Mouse (Mus musculus) heart, adult 2 months (tissue): ENCODE results near the gene Diaph2.

Experiments
- CTCF ChIP-seq: fragments of 200-600 bp; IDR thresholded peaks from 2 replicates; pipeline ENCODE4 v1.8.1; 2022; ENCODE audit warnings: antibody characterized with exemption, mild to moderate bottlenecking, moderate library complexity
- EP300 ChIP-seq: fragments of 200-500 bp; IDR thresholded peaks from 2 replicates; pipeline ENCODE4 v1.6.1; 2011; ENCODE audit warnings: low read depth, low read length, control low read depth; ENCODE audit not compliant: insufficient read depth

DNA sequence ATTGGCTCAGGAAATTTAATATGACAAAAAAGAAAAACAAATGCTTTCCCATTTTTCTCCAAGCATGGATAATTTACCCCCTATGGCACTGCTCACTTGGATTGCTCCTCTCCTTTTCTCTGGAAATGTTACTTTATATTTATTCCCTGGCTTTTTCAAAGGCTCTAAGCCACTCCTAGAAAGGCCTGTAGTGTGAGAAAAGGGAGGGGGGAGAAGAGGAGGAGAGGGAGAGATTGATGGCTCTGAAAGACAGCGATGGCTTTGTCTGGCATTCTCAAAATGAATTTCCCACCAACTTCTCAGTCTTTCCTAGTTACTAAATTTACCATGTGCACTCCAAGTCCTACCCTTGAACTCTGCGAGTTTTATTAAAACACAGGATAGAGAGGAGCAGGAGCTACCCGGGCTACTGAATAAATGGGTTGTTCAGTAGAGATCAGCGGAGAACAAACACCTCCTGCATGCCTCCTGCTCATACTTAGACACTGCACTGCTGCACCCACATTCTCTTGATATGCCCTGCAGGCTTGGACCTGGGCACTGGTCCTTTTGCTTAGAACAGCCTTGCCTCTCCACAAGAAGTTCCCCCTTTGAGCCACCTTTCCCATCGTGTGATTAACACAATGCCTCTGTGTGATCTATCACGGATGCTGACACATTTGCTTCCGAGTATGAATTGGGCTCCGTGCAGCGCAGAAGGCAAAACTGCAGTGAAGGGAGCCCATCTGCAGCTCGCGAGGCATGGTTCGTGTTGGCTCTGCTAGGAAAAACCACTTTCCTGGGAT lies 753.3 kb downstream of the Diaph2 start:
- no peak for TF ChIP-seq CTCF
- no peak for TF ChIP-seq EP300
